Mouse (Mus musculus) ovary, adult 18-20 months (tissue): ENCODE results near the gene Gm40193.
"Not testable (repeated sequence)": the region's sequence is repeated elsewhere in the genome, so short reads cannot be mapped to it uniquely, and the experiment has no call there.

Experiments
- DNase-seq: peaks from one replicate; pipeline ENCODE4 v3.0.0; 2022; ENCODE audit warnings: low spot score, mixed read lengths

Gm40193 gene

GRCm38 (mm10) chr11:70532839-70533238 is at the start of gene Gm40193:
Gene Gm40193, minus strand, starts transcription at chr11:70532939.
- DNase-seq: no peak

GRCm38 (mm10) chr11:70582196-70582595 is 49.5 kb upstream of the Gm40193 start:
- DNase-seq: no peak

- DNase-seq: no peak
These were observed 48.2 kb upstream of the Gm40193 start for GRCm38 (mm10) chr11:70580921-70581320.

GRCm38 (mm10) chr11:70580358-70580720 is 47.6 kb upstream of the Gm40193 start:
- no peak for DNase-seq

- no peak for DNase-seq
These were observed 47.1 kb upstream of the Gm40193 start for GRCm38 (mm10) chr11:70579710-70580357.

GRCm38 (mm10) chr11:70578962-70579361 is 46.2 kb upstream of the Gm40193 start:
- no peak for DNase-seq

GRCm38 (mm10) chr11:70577201-70577600 is 44.5 kb upstream of the Gm40193 start:
- DNase-seq: no peak

- no peak for DNase-seq
These were observed 41.1 kb upstream of the Gm40193 start for GRCm38 (mm10) chr11:70573872-70574271.

- no peak for DNase-seq
These were observed 39.7 kb upstream of the Gm40193 start for GRCm38 (mm10) chr11:70572348-70572902.

- DNase-seq: no peak
These were observed 38.9 kb upstream of the Gm40193 start for GRCm38 (mm10) chr11:70571641-70572040.

- not testable (repeated sequence) for DNase-seq
These were observed 37.9 kb upstream of the Gm40193 start for GRCm38 (mm10) chr11:70570614-70571013.

GRCm38 (mm10) chr11:70566586-70566985 is 33.8 kb upstream of the Gm40193 start:
- DNase-seq: no peak

- no peak for DNase-seq
These were observed 31.6 kb upstream of the Gm40193 start for GRCm38 (mm10) chr11:70564276-70564873.

GRCm38 (mm10) chr11:70563470-70564275 is 30.9 kb upstream of the Gm40193 start:
- DNase-seq: no peak

GRCm38 (mm10) chr11:70562995-70563469 is 30.3 kb upstream of the Gm40193 start:
- peak; percentile 7 for DNase-seq

- DNase-seq: peak; percentile 93
These were observed 29.7 kb upstream of the Gm40193 start, which contains the start of gene Mink1 for GRCm38 (mm10) chr11:70562287-70562994. Gene Mink1, plus strand, starts transcription at chr11:70562881.

GRCm38 (mm10) chr11:70561937-70562286 is 29.2 kb upstream of the Gm40193 start:
- DNase-seq: no peak

- DNase-seq: no peak
These were observed 24.8 kb upstream of the Gm40193 start for GRCm38 (mm10) chr11:70557545-70557944.

- no peak for DNase-seq
These were observed 21.2 kb upstream of the Gm40193 start for GRCm38 (mm10) chr11:70553940-70554339.

GRCm38 (mm10) chr11:70551526-70551925 is 18.8 kb upstream of the Gm40193 start:
- DNase-seq: no peak

GRCm38 (mm10) chr11:70544496-70544895 is 11.8 kb upstream of the Gm40193 start:
- no peak for DNase-seq

- DNase-seq: no peak
These were observed 8.7 kb upstream of the Gm40193 start for GRCm38 (mm10) chr11:70541415-70541814.
